Mouse (Mus musculus) thymus, adult 18-20 months (tissue): ENCODE data around the gene Pard3.

Source experiments
- DNase-seq, 2 experiments: peaks; one replicate each; pipeline ENCODE4 v3.0.0; 2022; ENCODE audit warnings: mixed read lengths in 2 of 2

Pard3 gene

GRCm38 (mm10) chr8:127347890-127348495, 284.3 kb downstream of the Pard3 start:
- no peak for DNase-seq

GRCm38 (mm10) chr8:127361796-127362195, 298.1 kb downstream of the Pard3 start:
- DNase-seq = no peak

- no peak for DNase-seq
Measured at GRCm38 (mm10) chr8:127368347-127368746, 304.7 kb downstream of the Pard3 start.

GRCm38 (mm10) chr8:127371326-127371949, 307.7 kb downstream of the Pard3 start:
- no peak for DNase-seq

GRCm38 (mm10) chr8:127377775-127378174, 314.1 kb downstream of the Pard3 start:
- DNase-seq = no peak

GRCm38 (mm10) chr8:127378994-127379858, 315.5 kb downstream of the Pard3 start:
- no peak for DNase-seq

- DNase-seq = no peak
Measured at GRCm38 (mm10) chr8:127381259-127381658, 317.6 kb downstream of the Pard3 start.

- DNase-seq = no peak
Measured at GRCm38 (mm10) chr8:127392700-127393099, 329.0 kb downstream of the Pard3 start.

- DNase-seq = no peak
Measured at GRCm38 (mm10) chr8:127395488-127395887, 331.8 kb downstream of the Pard3 start.

- DNase-seq = no peak
Measured at GRCm38 (mm10) chr8:127405815-127406214, 342.1 kb downstream of the Pard3 start.

- DNase-seq = no peak
Measured at GRCm38 (mm10) chr8:127410606-127411005, 346.9 kb downstream of the Pard3 start.

- no peak for DNase-seq
Measured at GRCm38 (mm10) chr8:127411190-127411848, 347.6 kb downstream of the Pard3 start.

GRCm38 (mm10) chr8:127423021-127423420, 359.3 kb downstream of the Pard3 start:
- no peak for DNase-seq

- no peak for DNase-seq
Measured at GRCm38 (mm10) chr8:127424211-127424916, 360.7 kb downstream of the Pard3 start.

GRCm38 (mm10) chr8:127426857-127427256, 363.2 kb downstream of the Pard3 start:
- no peak for DNase-seq

- DNase-seq = no peak
Measured at GRCm38 (mm10) chr8:127428004-127428403, 364.3 kb downstream of the Pard3 start.

GRCm38 (mm10) chr8:127431236-127431635, 367.5 kb downstream of the Pard3 start:
- no peak for DNase-seq

GRCm38 (mm10) chr8:127435975-127436374, 372.3 kb downstream of the Pard3 start:
- DNase-seq = no peak

GRCm38 (mm10) chr8:127437613-127438235, 374.0 kb downstream of the Pard3 start:
- no peak for DNase-seq

GRCm38 (mm10) chr8:127438625-127439391, 375.1 kb downstream of the Pard3 start:
- DNase-seq = peak; percentile 19 to 40
